Mouse (Mus musculus) liver, embryonic 13.5 days (tissue): Measurements from ENCODE around the gene AL607142.1. TPM values are rescaled to one million over a fixed set of nuclear protein-coding genes. Genes with fewer than 3 reads are reported as not detected.

Source experiments
- ATAC-seq: fragments of 200-750 bp; cut with Nextera tagmentation; 2 replicates; pipeline ENCODE4 v1.8.0; 2017; ENCODE audit warnings: low read depth, mild to moderate bottlenecking, moderate number of reproducible peaks, moderate library complexity
- DNase-seq: peaks from one replicate; pipeline ENCODE4 v3.0.0; 2022
- H3K27ac ChIP-seq: fragments of 300-500 bp; sonication (generic); 2 replicates; pipeline ENCODE4 v1.5.1; 2015; ENCODE audit warnings: moderate library complexity, mild to moderate bottlenecking, inconsistent platforms
- H3K27me3 ChIP-seq: fragments of 300-500 bp; sonication (generic); 2 replicates; pipeline ENCODE4 v1.6.1; 2015; ENCODE audit warnings: mild to moderate bottlenecking, inconsistent platforms
- H3K36me3 ChIP-seq: fragments of 300-500 bp; sonication (generic); 2 replicates; pipeline ENCODE4 v1.6.1; 2015; ENCODE audit warnings: mild to moderate bottlenecking, inconsistent platforms
- H3K4me1 ChIP-seq: fragments of 300-500 bp; sonication (generic); replicated peaks from 2 replicates; pipeline ENCODE4 v1.6.1; 2015; ENCODE audit warnings: inconsistent platforms
- H3K4me2 ChIP-seq: fragments of 300-500 bp; sonication (generic); 2 replicates; pipeline ENCODE4 v1.6.1; 2015; ENCODE audit warnings: inconsistent platforms, mild to moderate bottlenecking, moderate library complexity
- H3K4me3 ChIP-seq: fragments of 300-500 bp; sonication (generic); replicated peaks from 2 replicates; pipeline ENCODE4 v1.5.1; 2015; ENCODE audit warnings: mild to moderate bottlenecking, inconsistent platforms
- H3K9ac ChIP-seq: fragments of 300-500 bp; sonication (generic); 2 replicates; pipeline ENCODE4 v1.6.1; 2015; ENCODE audit warnings: mild to moderate bottlenecking, inconsistent platforms
- H3K9me3 ChIP-seq: fragments of 300-500 bp; sonication (generic); replicated peaks from 2 replicates; pipeline ENCODE4 v1.6.1; 2016; ENCODE audit warnings: inconsistent platforms
- WGBS: fragments of 180-500 bp; shearing (Covaris S2); methylation state at CpG from one replicate; pipeline ENCODE4 v1.1.7; 2015; ENCODE audit not compliant: insufficient replicate concordance; 5-methylcytosine and 5-hydroxymethylcytosine counted together
- polyA plus RNA-seq: library from polyadenylated mRNA; unstranded; fragments of >200 nt; fragmentation: Nextera tagmentation; extraction: Ambion mirVana; gene quantifications from 2 replicates; pipeline ENCODE4 v1.2.1, GENCODE M21; 2015

The AL607142.1 gene
- polyA plus RNA-seq, 1 experiment from 2014 or later, result not detected

DNA sequence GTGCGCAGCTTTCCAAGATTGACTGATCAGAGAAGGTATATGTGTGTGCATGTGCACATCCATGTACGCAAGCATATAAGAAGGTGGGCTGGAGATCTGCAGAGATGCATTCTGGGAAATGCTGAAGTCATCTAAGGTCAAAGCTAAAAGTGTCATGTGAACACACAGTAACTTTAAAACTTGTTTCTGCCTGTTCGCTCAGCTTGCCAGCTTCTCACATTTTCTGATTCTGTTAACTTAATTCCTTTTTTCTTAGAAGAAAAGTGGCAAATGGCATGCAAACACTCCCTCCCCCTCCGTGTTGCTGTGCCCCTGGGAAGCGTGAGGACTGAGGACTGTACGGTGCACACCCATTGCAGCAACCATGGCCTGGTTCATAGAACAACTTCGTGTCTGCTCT is 22.3 kb upstream of the AL607142.1 start:
- ATAC-seq, result no peak
- H3K9ac ChIP-seq, result no peak overlapping the region

DNA sequence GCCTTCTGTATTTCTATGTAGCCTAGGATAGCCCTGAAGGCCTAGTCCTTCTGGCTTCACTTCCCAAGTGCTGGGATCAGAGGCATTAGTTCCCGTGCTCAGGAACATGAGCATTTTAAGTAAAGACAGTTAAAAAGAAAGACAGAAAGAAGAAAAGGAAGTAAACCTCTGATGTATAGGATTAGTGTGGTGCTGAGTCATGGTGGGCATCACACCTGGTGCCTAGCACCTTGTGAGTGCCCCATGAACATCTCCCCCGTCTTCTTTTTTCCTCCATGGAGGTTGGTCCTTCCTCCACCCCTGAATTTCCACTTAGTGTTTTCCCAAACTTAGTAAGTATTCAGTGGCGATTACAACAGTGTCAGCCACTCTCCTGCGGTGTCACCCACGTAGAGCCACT is 20.2 kb upstream of the AL607142.1 start:
- Histone ChIP-seq H3K36me3 (no peaks in the 10 kb centered on the region), H3K9ac (no peak overlapping the region), H3K9me3 (no peaks in the 10 kb centered on the region), H3K27ac (no peak overlapping the region), H3K4me1 (no peaks in the 10 kb centered on the region), H3K27me3 (no peaks in the 10 kb centered on the region), H3K4me2 (no peak overlapping the region), H3K4me3 (no peak overlapping the region)
- ATAC-seq, result no peak
- no peak for DNase-seq
- 66% methylated on average over 5 of the region's 5 CpGs for WGBS

More for the DNA sequence above, 22.3 kb upstream of the AL607142.1 start:
- H3K4me2 ChIP-seq, result no peak overlapping the region
- no peak for DNase-seq
- 70% methylated on average over 7 of the region's 7 CpGs for WGBS
- no peaks in the 10 kb centered on the region for H3K27me3 ChIP-seq
- H3K27ac ChIP-seq, result no peak overlapping the region
- H3K36me3 ChIP-seq, result no peaks in the 10 kb centered on the region
- no peak overlapping the region for H3K4me3 ChIP-seq
- H3K9me3 ChIP-seq, result no peaks in the 10 kb centered on the region
- H3K4me1 ChIP-seq, result no peaks in the 10 kb centered on the region

DNA sequence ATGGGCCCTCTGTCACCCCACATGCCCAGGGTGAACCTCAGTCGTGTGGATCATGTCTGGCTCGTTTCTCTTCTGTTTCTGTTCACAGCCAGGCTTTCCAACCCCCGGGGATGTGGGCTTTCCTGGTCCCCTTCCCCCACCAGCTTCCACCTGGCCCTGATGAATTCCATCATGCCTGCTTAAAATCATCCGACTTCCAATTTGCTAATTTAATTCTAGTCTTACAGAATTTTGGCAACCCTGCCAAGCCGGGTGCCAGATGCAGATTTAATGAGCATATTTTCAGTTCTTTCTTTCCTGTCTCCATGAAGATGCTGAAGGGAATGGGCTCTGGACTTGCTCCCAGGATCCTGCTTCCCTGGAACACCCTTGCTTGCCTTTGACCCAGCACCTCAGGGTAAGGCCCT is 19.7 kb upstream of the AL607142.1 start:
- 48% methylated on average over 5 of the region's 5 CpGs for WGBS
- H3K9me3 ChIP-seq, result no peaks in the 10 kb centered on the region

GRCm38 (mm10) chr4:120045871-120046270 is 18.9 kb upstream of the AL607142.1 start:
- DNase-seq, result no peak
- 61% methylated on average over 7 of the region's 7 CpGs for WGBS
- H3K27me3 ChIP-seq, result no peaks in the 10 kb centered on the region
- H3K9ac ChIP-seq, result no peak overlapping the region
- no peak overlapping the region for H3K4me3 ChIP-seq
- H3K4me1 ChIP-seq, result no peaks in the 10 kb centered on the region
- no peak for ATAC-seq
- H3K9me3 ChIP-seq, result no peaks in the 10 kb centered on the region
- no peak overlapping the region for H3K27ac ChIP-seq
- H3K36me3 ChIP-seq, result no peaks in the 10 kb centered on the region
- no peak overlapping the region for H3K4me2 ChIP-seq

More for the DNA sequence above, 19.7 kb upstream of the AL607142.1 start:
- Histone ChIP-seq H3K27ac (no peak overlapping the region), H3K4me2 (no peak overlapping the region), H3K27me3 (no peaks in the 10 kb centered on the region), H3K4me3 (no peak overlapping the region), H3K9ac (no peak overlapping the region), H3K36me3 (no peaks in the 10 kb centered on the region), H3K4me1 (no peaks in the 10 kb centered on the region)
- DNase-seq (no peak), ATAC-seq (no peak)

DNA sequence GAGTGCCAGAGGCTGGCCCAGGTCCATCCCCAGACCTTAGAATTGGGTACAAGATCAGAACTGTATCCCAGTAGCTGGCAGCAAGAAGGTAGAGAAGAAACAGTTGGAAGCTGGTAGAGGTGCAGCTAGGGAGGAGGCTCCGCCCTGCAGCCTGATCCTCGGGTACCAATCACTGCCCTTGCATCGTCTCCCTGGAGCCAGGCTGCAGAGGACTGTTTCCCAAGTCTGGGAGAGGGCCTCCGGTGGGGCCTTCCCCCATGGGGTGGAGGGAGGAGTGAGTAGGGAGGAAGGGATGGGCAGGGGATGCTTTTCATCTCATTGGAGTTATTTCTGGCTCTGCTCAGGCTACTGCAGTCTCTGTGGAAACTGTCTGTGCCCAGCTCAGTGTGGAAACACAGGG is 17.7 kb upstream of the AL607142.1 start:
- Histone ChIP-seq H3K4me2 (no peak overlapping the region), H3K4me3 (no peak overlapping the region), H3K27me3 (no peaks in the 10 kb centered on the region), H3K9ac (no peak overlapping the region), H3K27ac (no peak overlapping the region), H3K36me3 (no peaks in the 10 kb centered on the region), H3K9me3 (no peaks in the 10 kb centered on the region), H3K4me1 (no peaks in the 10 kb centered on the region)
- ATAC-seq (no peak), DNase-seq (no peak)
- WGBS, result 32% methylated on average over 4 of the region's 4 CpGs

DNA sequence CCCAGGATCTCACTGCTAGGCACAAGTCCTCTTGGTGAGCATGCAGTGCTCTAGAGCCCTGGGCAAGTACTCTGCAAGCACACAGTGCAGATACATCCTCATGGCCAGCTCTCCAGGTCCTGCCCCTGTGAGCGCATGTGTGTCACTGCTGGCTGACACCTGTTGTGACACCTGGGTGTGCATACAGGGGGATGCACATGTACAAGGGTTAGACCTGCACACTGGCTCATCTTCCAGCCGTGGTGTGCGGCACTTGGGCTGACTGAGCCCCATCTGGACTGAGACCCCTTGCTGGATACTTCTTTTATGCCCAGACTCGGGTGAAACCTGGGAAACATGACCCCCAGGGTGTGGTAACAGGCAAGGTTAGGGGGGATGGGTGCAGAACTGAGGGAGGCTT is 16.5 kb upstream of the AL607142.1 start:
- Histone ChIP-seq H3K4me3 (no peak overlapping the region), H3K36me3 (no peaks in the 10 kb centered on the region), H3K9me3 (no peaks in the 10 kb centered on the region), H3K4me2 (no peak overlapping the region), H3K27me3 (no peaks in the 10 kb centered on the region), H3K4me1 (no peaks in the 10 kb centered on the region), H3K9ac (no peak overlapping the region), H3K27ac (no peak overlapping the region)
- DNase-seq, result no peak
- ATAC-seq, result no peak
- 61% methylated on average over 4 of the region's 4 CpGs for WGBS

GRCm38 (mm10) chr4:120049857-120050256 is 14.9 kb upstream of the AL607142.1 start:
- Histone ChIP-seq H3K4me3 (no peak overlapping the region), H3K36me3 (no peaks in the 10 kb centered on the region), H3K27ac (no peak overlapping the region), H3K9ac (no peak overlapping the region), H3K4me1 (no peaks in the 10 kb centered on the region), H3K27me3 (no peaks in the 10 kb centered on the region), H3K4me2 (no peak overlapping the region), H3K9me3 (no peaks in the 10 kb centered on the region)
- ATAC-seq (no peak), DNase-seq (no peak)
- WGBS, result 62% methylated on average over 3 of the region's 3 CpGs

DNA sequence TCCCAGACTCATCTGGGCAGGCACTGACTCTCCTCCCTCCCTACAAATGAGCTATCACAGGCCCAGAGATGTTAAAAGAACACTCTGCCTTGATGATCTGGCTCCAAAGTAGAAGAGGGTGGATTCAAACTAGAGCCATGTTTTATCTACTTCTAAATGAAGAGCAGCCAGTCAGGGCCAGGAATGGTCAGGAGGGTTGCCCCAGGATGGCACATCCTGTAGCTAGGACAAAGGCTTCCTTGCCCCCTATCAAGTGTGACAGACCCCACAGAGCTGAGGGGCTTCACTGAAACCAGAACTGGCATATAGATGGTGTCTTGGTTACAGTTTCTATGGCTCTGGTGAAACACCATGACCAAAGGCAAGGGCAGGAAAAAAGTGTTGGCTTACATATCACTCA is 12.3 kb upstream of the AL607142.1 start:
- Histone ChIP-seq H3K4me3 (no peak overlapping the region), H3K9ac (no peak overlapping the region), H3K4me1 (no peaks in the 10 kb centered on the region), H3K36me3 (no peaks in the 10 kb centered on the region), H3K9me3 (no peaks in the 10 kb centered on the region), H3K4me2 (no peak overlapping the region), H3K27ac (no peak overlapping the region), H3K27me3 (no peaks in the 10 kb centered on the region)
- no peak for DNase-seq
- ATAC-seq, result no peak

DNA sequence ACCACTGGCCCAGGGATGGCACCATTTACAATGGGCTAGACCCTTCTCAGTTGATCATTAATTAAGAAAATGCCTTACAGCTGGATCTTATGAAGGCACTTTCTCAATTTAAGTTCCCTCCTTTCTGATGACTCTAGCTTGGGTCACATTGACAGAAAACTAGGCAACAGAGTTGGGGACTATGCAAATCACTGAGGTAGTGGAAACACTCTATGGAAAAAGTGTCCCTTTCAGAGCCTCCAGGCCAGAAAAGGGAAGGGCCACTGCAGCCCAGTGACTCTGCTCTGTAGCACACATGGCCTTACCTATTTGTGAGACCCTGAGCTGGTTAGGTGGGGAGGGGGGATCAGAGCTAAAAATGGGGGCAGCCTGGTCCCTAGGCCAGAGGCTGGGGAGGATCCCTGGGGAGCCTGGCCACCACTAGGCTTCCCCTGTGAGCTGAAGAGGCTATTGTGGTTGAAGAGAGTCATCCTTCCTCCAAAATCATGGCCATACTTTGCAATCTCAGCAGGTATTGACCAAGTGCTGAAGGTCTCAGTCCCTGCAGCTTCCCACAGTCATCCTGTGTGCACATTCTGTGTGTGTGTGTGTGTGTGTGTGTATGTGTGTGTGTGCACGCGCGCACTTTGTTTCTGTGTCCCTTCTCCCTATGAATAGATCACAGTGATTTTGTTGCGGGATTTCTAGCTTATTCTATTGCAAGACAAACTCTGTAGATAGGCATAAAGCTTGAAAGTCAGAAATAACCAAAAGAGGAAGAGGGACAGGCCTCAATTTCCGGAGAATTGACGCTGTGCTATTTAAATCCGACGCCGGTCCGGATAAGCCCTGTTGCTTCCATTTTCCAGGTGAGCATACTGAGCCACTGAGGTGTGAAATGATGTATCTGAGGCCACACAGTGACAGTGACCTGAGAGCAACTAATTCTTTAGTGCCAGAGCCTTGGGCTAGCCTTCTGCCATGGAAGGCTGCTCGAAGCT is 11.5 kb upstream of the AL607142.1 start:
- Histone ChIP-seq H3K9me3 (no peaks in the 10 kb centered on the region), H3K4me3 (no peak overlapping the region), H3K4me1 (no peaks in the 10 kb centered on the region), H3K9ac (no peak overlapping the region), H3K27me3 (no peaks in the 10 kb centered on the region), H3K36me3 (no peaks in the 10 kb centered on the region), H3K4me2 (no peak overlapping the region), H3K27ac (no peak overlapping the region)
- 59% methylated on average over 11 of the region's 11 CpGs for WGBS
- DNase-seq, result no peak
- ATAC-seq, result no peak

GRCm38 (mm10) chr4:120054145-120054544 is 10.7 kb upstream of the AL607142.1 start:
- Histone ChIP-seq H3K27ac (no peak overlapping the region), H3K4me2 (no peak overlapping the region)
- 39% methylated on average over 9 of the region's 9 CpGs for WGBS

DNA sequence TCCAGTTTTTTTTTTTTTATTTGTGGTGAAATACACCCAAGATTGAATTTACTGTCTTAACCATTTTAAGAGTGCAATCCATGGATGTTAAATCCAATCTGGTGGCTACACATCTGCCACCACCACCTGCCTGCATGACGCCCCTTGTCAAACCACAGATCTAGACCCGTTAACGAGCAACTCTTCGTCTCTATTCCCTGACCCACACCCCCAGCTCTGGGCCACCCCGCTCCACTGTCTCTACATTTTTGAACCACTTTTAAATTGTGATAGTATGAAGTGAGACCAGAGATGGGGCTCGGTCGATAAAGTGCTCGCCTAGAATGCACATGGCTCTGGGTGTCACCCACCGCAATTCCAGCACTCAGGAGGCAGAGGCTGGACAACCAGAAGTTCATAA is 8.3 kb upstream of the AL607142.1 start:
- Histone ChIP-seq H3K27me3 (no peaks in the 10 kb centered on the region), H3K4me1 (no peaks in the 10 kb centered on the region), H3K27ac (no peak overlapping the region), H3K9me3 (no peaks in the 10 kb centered on the region), H3K9ac (no peak overlapping the region), H3K4me3 (no peak overlapping the region), H3K4me2 (no peak overlapping the region), H3K36me3 (no peaks in the 10 kb centered on the region)
- DNase-seq, result no peak
- WGBS, result 66% methylated on average over 9 of the region's 9 CpGs
- ATAC-seq, result no peak

More at GRCm38 (mm10) chr4:120054145-120054544, 10.7 kb upstream of the AL607142.1 start:
- H3K9ac ChIP-seq, result no peak overlapping the region
- ATAC-seq, result no peak
- no peaks in the 10 kb centered on the region for H3K27me3 ChIP-seq
- H3K9me3 ChIP-seq, result no peaks in the 10 kb centered on the region
- no peaks in the 10 kb centered on the region for H3K4me1 ChIP-seq
- H3K4me3 ChIP-seq, result no peak overlapping the region
- no peaks in the 10 kb centered on the region for H3K36me3 ChIP-seq
- no peak for DNase-seq

- WGBS, result 58% methylated on average over 8 of the region's 8 CpGs
- no peak for ATAC-seq
- Histone ChIP-seq H3K27me3 (no peaks in the 10 kb centered on the region), H3K27ac (no peak overlapping the region), H3K4me1 (no peaks in the 10 kb centered on the region), H3K9ac (no peak overlapping the region), H3K4me2 (no peak overlapping the region), H3K36me3 (no peaks in the 10 kb centered on the region), H3K4me3 (no peak overlapping the region), H3K9me3 (no peaks in the 10 kb centered on the region)
- no peak for DNase-seq
Measured at GRCm38 (mm10) chr4:120057529-120057928, 7.3 kb upstream of the AL607142.1 start.
